Mouse (Mus musculus): ENCODE results near the gene Draxin. TPM values are rescaled to one million over a fixed set of nuclear protein-coding genes. Genes with fewer than 3 reads are reported as not detected.
"Not testable (repeated sequence)": the region's sequence is repeated elsewhere in the genome, so short reads cannot be mapped to it uniquely, and the experiment has no call there.

Draxin gene
- not detected in 2 replicates for total RNA-seq (2014; fragmentation: Nextera tagmentation)
- under 0.01 and 0.16 TPM in 2 replicates for total RNA-seq (2017)
- not detected in 2 replicates for polyA plus RNA-seq (2012)

DNA sequence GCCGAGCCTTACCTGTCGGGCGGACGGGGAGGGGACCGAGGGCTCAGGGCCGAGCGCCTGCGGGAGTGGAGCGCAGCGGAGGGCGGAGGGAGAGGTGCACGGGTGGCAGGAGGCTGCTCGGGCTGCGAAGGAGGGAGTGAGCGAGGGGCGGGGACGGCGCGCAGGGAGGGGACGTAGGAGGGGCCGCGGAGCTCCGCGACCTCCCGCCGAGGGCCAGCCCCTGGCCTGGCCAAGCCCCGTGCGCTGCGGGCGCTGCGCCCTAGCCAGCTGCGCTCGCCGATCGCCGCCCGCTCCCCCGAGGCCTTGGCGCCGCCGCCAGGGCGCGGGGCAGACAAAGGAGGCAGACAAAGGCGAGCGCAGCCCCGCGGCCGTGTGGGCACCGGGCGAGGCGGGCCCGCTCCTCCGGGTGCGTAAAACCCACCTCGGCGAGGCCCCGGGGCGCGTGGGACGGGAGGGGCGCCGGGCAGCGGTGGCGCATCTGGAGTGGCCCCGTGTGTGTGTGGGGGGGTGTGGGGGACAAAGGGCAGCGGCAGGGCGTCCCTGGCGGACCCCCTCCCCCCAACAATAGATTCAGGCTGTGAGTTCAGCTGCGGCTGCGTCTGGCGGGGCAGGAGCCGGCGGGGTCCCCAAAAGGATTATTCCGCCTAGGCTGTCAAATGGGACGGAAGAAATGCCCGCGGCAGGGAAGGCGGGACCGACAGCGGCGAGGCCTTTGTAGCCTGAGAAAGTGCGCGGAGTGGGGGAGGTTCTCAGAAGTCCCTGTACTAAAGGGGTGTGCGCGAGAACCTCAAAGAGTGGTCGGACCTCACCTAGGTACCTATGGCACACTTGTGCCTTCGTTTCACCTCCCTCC, at the start of gene Draxin:
Draxin (minus strand) TSS at position 138 of the 853 bp plus-strand sequence.
- no peaks in the 10 kb centered on the region for H3K36me3 ChIP-seq (replicated peaks)
- H3K4me1 ChIP-seq (ENCODE audit: insufficient read depth, low read depth, low read length): peaks cover 20% of the 10 kb centered on the region
- TF ChIP-seq TAL1 (conservative IDR thresholded peaks at IDR 0.05; ENCODE audit: low read depth, low read length) (no peak), GATA2 (IDR thresholded peaks at IDR 0.05; ENCODE audit: borderline replicate concordance, low read depth, low read length) (no peak), GATA1 (IDR thresholded peaks at IDR 0.05; ENCODE audit: borderline replicate concordance, low read length) (no peak), CTCF (IDR thresholded peaks at IDR 0.05; ENCODE audit: low read depth, low read length) (no peak), POLR2AphosphoS5 (IDR thresholded peaks at IDR 0.05; ENCODE audit: insufficient replicate concordance, low read depth, low read length) (no peak)
- no peaks in the 10 kb centered on the region for H3K9me3 ChIP-seq (replicated peaks)
- H3K27me3 ChIP-seq (ENCODE audit: insufficient read depth, low read length): peaks cover 56% of the 10 kb centered on the region
- ATAC-seq (ENCODE audit: extremely low read depth, insufficient number of reproducible peaks, low FRiP score, poor library complexity, severe bottlenecking) (no peak), DNase-seq (ENCODE audit: low spot score) (no peak)
- H3K4me3 ChIP-seq (ENCODE audit: low read depth, low read length): peak within 1 kb of the TSS; percentile 42; the same call in 1 of the 2 replicates

DNA sequence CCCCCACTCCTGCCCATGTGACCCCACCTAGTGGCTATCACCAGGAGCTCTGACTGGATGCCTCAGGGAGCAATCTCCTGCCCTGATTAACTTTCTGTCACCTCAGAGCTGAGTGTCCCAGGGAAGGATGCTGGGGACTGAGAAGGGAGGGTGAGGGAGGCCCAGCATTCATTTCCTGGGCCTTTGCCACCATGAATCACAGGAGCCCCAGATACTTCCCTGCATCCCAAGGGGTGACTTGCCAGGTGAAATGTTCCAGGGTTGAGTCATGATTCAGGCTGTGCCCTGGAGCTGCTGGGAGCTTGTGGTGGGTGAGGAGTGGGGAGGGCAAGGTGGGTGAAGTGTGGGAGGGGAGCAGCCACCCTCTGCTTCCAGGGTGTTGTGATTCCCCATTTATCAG, 47.2 kb upstream of the Draxin start:
- peaks cover 16% of the 10 kb centered on the region; the same call in 1 of the 2 replicates for H3K27me3 ChIP-seq (ENCODE audit: insufficient read depth, low read length)
- TF ChIP-seq POLR2AphosphoS5 (IDR thresholded peaks at IDR 0.05; ENCODE audit: insufficient replicate concordance, low read depth, low read length) (no peak), CTCF (IDR thresholded peaks at IDR 0.05; ENCODE audit: low read depth, low read length) (no peak), GATA1 (IDR thresholded peaks at IDR 0.05; ENCODE audit: borderline replicate concordance, low read length) (no peak)
- no peak for ATAC-seq (ENCODE audit: extremely low read depth, insufficient number of reproducible peaks, low FRiP score, poor library complexity, severe bottlenecking)

DNA sequence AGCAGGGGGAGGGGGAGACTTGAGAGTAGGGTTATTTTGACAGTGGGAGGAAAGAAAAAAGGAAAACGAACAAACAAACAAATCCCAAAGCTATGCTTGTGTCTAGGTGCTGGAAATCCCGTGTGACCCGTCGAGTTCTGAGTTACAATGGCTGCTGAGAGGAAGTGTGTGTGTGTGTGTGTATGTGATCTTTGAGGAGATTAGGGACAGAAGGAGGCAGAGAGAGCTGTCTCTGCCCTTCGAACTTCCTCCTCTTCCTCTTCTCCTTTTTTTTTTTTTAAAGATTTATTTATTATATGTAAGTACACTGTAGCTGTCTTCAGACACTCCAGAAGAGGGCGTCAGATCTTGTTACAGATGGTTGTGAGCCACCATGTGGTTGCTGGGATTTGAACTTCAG, 46.1 kb upstream of the Draxin start:
- H3K27me3 ChIP-seq (ENCODE audit: insufficient read depth, low read length): peaks cover 19% of the 10 kb centered on the region; the same call in 1 of the 2 replicates
- not testable (repeated sequence) for DNase-seq (ENCODE audit: low spot score); H3K4me3 ChIP-seq (ENCODE audit: low read depth, low read length); ATAC-seq (ENCODE audit: extremely low read depth, insufficient number of reproducible peaks, low FRiP score, poor library complexity, severe bottlenecking); H3K4me1 ChIP-seq (ENCODE audit: insufficient read depth, low read depth, low read length); H3K36me3 ChIP-seq (replicated peaks); H3K9me3 ChIP-seq (replicated peaks)

More for the DNA sequence above, 47.2 kb upstream of the Draxin start:
- H3K9me3 ChIP-seq (replicated peaks): no peaks in the 10 kb centered on the region
- H3K36me3 ChIP-seq (replicated peaks): no peaks in the 10 kb centered on the region
- no peaks in the 10 kb centered on the region for H3K4me1 ChIP-seq (ENCODE audit: insufficient read depth, low read depth, low read length)
- no peak overlapping the region for H3K4me3 ChIP-seq (ENCODE audit: low read depth, low read length)
- DNase-seq (ENCODE audit: low spot score): no peak

DNA sequence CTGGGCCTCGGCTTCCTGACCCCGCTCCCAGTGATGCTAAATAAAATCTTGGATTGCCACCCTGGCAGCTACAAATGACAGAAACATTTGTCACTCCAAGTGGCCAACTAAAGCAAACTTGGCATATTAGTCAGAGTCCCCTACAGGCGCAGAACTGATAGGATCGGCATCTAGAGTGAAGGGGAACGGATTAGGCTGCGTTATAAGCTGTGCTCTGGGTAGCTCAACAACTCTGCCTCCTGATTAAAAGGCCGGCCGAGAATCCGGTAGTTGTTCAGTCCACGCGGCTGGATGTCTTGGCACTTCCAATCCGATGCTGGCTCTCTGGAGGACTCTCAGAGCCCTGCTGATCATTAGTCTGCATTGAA, 44.0 kb upstream of the Draxin start:
- Histone ChIP-seq H3K27me3 (ENCODE audit: insufficient read depth, low read length) (peaks cover 28% of the 10 kb centered on the region), H3K4me1 (ENCODE audit: insufficient read depth, low read depth, low read length) (no peaks in the 10 kb centered on the region), H3K4me3 (ENCODE audit: low read depth, low read length) (no peak overlapping the region), H3K36me3 (replicated peaks) (no peaks in the 10 kb centered on the region), H3K9me3 (replicated peaks) (no peaks in the 10 kb centered on the region)
- no peak for TF ChIP-seq GATA1 (IDR thresholded peaks at IDR 0.05; ENCODE audit: borderline replicate concordance, low read length)
- no peak for TF ChIP-seq POLR2AphosphoS5 (IDR thresholded peaks at IDR 0.05; ENCODE audit: insufficient replicate concordance, low read depth, low read length)
- no peak for TF ChIP-seq CTCF (IDR thresholded peaks at IDR 0.05; ENCODE audit: low read depth, low read length)
- no peak for TF ChIP-seq TAL1 (conservative IDR thresholded peaks at IDR 0.05; ENCODE audit: low read depth, low read length)
- no peak for TF ChIP-seq GATA2 (IDR thresholded peaks at IDR 0.05; ENCODE audit: borderline replicate concordance, low read depth, low read length)
- DNase-seq (ENCODE audit: low spot score): no peak
- ATAC-seq (ENCODE audit: extremely low read depth, insufficient number of reproducible peaks, low FRiP score, poor library complexity, severe bottlenecking): no peak

DNA sequence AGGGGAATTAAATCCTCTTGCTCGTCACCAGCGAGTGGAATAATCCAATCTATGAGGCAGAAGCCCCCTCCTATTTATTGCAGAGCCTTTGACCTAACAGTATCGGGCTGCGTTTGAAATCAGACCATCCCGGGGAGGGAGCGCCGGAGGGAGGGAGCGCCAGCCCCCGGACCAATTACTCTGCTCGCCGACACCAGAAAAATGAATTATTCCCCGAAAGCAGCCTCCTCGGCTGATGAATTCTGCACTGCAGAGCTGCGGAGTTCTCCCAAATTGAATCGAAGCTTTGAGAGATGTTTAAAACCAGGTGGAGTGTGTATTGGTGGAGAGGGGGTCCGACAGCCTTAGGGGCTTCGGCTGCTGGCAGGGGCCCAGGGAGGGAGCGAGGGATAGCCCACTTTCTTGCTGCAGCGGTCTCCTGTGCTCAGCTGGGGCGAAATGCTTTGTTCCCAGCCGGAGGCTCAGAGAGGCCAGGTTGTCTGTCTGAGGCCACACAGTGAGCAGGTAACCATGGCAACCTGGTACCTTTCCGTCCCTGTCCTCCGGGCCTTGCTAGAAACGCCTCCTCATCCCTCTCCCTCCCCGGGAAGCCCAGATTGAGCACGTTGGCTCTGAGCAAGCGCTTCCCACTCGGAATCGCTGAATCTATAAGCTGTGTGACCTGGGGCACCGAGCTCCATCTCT, 43.5 kb upstream of the Draxin start:
- no peaks in the 10 kb centered on the region for H3K4me1 ChIP-seq (ENCODE audit: insufficient read depth, low read depth, low read length)
- no peaks in the 10 kb centered on the region for H3K36me3 ChIP-seq (replicated peaks)
- TF ChIP-seq GATA2 (IDR thresholded peaks at IDR 0.05; ENCODE audit: borderline replicate concordance, low read depth, low read length): no peak
- no peak for TF ChIP-seq CTCF (IDR thresholded peaks at IDR 0.05; ENCODE audit: low read depth, low read length)
- no peak for TF ChIP-seq TAL1 (conservative IDR thresholded peaks at IDR 0.05; ENCODE audit: low read depth, low read length)
- DNase-seq (ENCODE audit: low spot score) (no peak), ATAC-seq (ENCODE audit: extremely low read depth, insufficient number of reproducible peaks, low FRiP score, poor library complexity, severe bottlenecking) (no peak)
- H3K27me3 ChIP-seq (ENCODE audit: insufficient read depth, low read length): peaks cover 31% of the 10 kb centered on the region
- no peak overlapping the region for H3K4me3 ChIP-seq (ENCODE audit: low read depth, low read length)
- no peaks in the 10 kb centered on the region for H3K9me3 ChIP-seq (replicated peaks)

DNA sequence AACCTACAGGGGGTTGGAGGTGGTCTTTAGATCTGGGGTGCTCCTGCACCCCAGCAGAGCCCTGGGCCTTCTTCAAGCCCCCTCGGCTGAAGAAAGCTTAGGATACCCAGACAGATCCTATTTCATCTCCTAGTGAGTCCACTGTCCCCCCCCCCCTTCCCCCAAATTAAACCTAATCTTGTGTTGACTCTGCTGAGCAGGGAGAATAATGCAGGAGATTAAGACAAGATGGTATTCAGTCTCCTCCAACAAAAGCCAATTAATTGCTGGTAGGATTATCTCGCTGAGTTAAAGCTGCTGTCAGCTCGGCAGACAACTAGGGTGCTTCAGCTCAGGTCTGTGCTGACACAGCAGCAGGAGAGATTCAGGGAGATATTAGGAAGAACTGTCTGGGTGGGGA, 40.8 kb upstream of the Draxin start:
- DNase-seq (ENCODE audit: low spot score) (no peak), ATAC-seq (ENCODE audit: extremely low read depth, insufficient number of reproducible peaks, low FRiP score, poor library complexity, severe bottlenecking) (no peak)
- no peaks in the 10 kb centered on the region for H3K9me3 ChIP-seq (replicated peaks)
- peaks cover 31% of the 10 kb centered on the region for H3K27me3 ChIP-seq (ENCODE audit: insufficient read depth, low read length)
- H3K36me3 ChIP-seq (replicated peaks): no peaks in the 10 kb centered on the region
- no peak overlapping the region for H3K4me3 ChIP-seq (ENCODE audit: low read depth, low read length)
- no peaks in the 10 kb centered on the region for H3K4me1 ChIP-seq (ENCODE audit: insufficient read depth, low read depth, low read length)
- TF ChIP-seq GATA2 (IDR thresholded peaks at IDR 0.05; ENCODE audit: borderline replicate concordance, low read depth, low read length) (no peak), CTCF (IDR thresholded peaks at IDR 0.05; ENCODE audit: low read depth, low read length) (no peak), TAL1 (conservative IDR thresholded peaks at IDR 0.05; ENCODE audit: low read depth, low read length) (no peak), POLR2AphosphoS5 (IDR thresholded peaks at IDR 0.05; ENCODE audit: insufficient replicate concordance, low read depth, low read length) (no peak), GATA1 (IDR thresholded peaks at IDR 0.05; ENCODE audit: borderline replicate concordance, low read length) (no peak)

Measured in G1E (cell line).